Mouse (Mus musculus) liver, embryonic 14.5 days (tissue): Measurements from ENCODE around the gene Cntf. TPM values are rescaled to one million over a fixed set of nuclear protein-coding genes. Genes with fewer than 3 reads are reported as not detected.

Source experiments
- ATAC-seq: fragments of 200-750 bp; cut with Nextera tagmentation; 2 replicates; pipeline ENCODE4 v1.8.0; 2017; ENCODE audit warnings: moderate number of reproducible peaks, mild to moderate bottlenecking, moderate library complexity; ENCODE audit not compliant: insufficient read depth
- DNase-seq, 3 experiments: peaks; one replicate each; pipeline ENCODE4 v3.0.0-alpha.2; 2012 to 2013; ENCODE audit warnings: low read depth in 3 of 3, low spot score in 3 of 3
- H3K27ac ChIP-seq: fragments of 300-500 bp; sonication (generic); 2 replicates; pipeline ENCODE4 v1.5.1; 2014; ENCODE audit warnings: moderate library complexity, mild to moderate bottlenecking, control low read depth, inconsistent platforms
- H3K27me3 ChIP-seq: fragments of 300-500 bp; sonication (generic); 2 replicates; pipeline ENCODE4 v1.6.1; 2014; ENCODE audit warnings: mild to moderate bottlenecking, low read length, moderate library complexity; ENCODE audit not compliant: control insufficient read depth, insufficient read depth
- H3K36me3 ChIP-seq: fragments of 300-500 bp; sonication (generic); replicated peaks from 2 replicates; pipeline ENCODE4 v1.6.1; 2014; ENCODE audit warnings: low read depth; ENCODE audit not compliant: control insufficient read depth, insufficient read depth
- H3K4me1 ChIP-seq, 2 experiments: fragments of 200-500 bp in 1 of 2; fragments of 300-500 bp in 1 of 2; sonication (generic) in 1 of 2; replicated peaks; 2 replicates each; pipeline ENCODE4 v1.6.1; 2012 to 2014; ENCODE audit warnings: antibody characterized with exemption in 1 of 2, inconsistent platforms in 1 of 2, low read length in 1 of 2; ENCODE audit not compliant: control insufficient read depth in 2 of 2, insufficient read depth in 2 of 2
- H3K4me2 ChIP-seq: fragments of 300-500 bp; sonication (generic); 2 replicates; pipeline ENCODE4 v1.6.1; 2014; ENCODE audit warnings: low read depth, mild to moderate bottlenecking, control low read depth, moderate library complexity
- H3K4me3 ChIP-seq, 2 experiments: fragments of 200-500 bp in 1 of 2; fragments of 300-500 bp in 1 of 2; sonication (generic) in 1 of 2; 2 replicates each; pipeline ENCODE4 v1.5.1; 2012 to 2014; ENCODE audit warnings: low read depth in 2 of 2, low read length in 2 of 2, mild to moderate bottlenecking in 2 of 2, control low read depth in 1 of 2, inconsistent platforms in 1 of 2, moderate library complexity in 1 of 2; ENCODE audit not compliant: insufficient read depth in 1 of 2
- H3K9ac ChIP-seq: fragments of 300-500 bp; sonication (generic); replicated peaks from 2 replicates; pipeline ENCODE4 v1.6.1; 2014; ENCODE audit warnings: mild to moderate bottlenecking, control low read depth, moderate library complexity
- H3K9me3 ChIP-seq: fragments of 300-500 bp; sonication (generic); 2 replicates; pipeline ENCODE4 v1.6.1; 2016; ENCODE audit warnings: low read length, mixed read lengths; ENCODE audit not compliant: control insufficient read depth
- CTCF ChIP-seq: IDR thresholded peaks from 2 replicates; pipeline ENCODE4 v1.5.1; 2016; ENCODE audit warnings: antibody characterized with exemption, low read depth, control low read depth
- EP300 ChIP-seq: IDR thresholded peaks from 2 replicates; pipeline ENCODE4 v1.6.1; 2016; ENCODE audit warnings: antibody characterized with exemption, low read depth
- WGBS: fragments of 180-500 bp; shearing (Covaris S2); extraction: QIAGEN DNeasy Blood & Tissue Kit; methylation state at CpG from one replicate; pipeline ENCODE4 v1.1.7; 2014; ENCODE audit not compliant: insufficient replicate concordance; 5-methylcytosine and 5-hydroxymethylcytosine counted together
- polyA plus RNA-seq, 2 experiments: library from polyadenylated mRNA; depleted of rRNA in 1 of 2; stranded (reverse) in 1 of 2; unstranded in 1 of 2; fragments of >200 nt; fragmentation: Nextera tagmentation in 1 of 2; extraction: Ambion mirVana in 1 of 2; gene quantifications; 2 replicates each; pipeline versions ENCODE4 v1.2.1 to v1.2.3; 2012 to 2014

The Cntf gene
- polyA plus RNA-seq, 2 experiments, result 0.72 to 1.8 TPM

GRCm38 (mm10) chr19:12794056-12795044, 28.9 kb upstream of the Cntf start:
- TF ChIP-seq CTCF (peak; percentile 86), EP300 (peak; percentile 16; the same call in 1 of the 2 replicates)

DNA sequence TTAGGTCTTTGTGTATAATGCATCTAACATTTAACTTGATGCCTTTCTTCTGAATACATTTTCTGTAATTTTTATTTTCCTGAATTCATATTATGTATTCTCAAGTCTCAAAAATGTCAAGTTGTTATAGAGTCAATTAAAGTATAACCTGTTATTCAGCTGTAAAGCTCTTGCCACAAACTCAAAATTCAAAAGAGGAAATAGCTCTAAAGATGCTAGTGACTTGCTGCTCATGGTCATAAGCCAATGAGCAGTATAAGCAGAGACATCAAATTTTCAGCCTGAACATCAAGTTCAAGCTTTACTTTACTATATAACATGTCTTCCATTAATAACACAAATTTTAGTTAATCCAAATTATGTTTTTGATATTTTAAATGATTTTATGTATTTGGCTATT, 26.9 kb upstream of the Cntf start:
- Histone ChIP-seq H3K4me2 (no peak overlapping the region), H3K36me3 (no peaks in the 10 kb centered on the region; the same call in 1 of the 2 replicates), H3K4me1 (peaks cover 2 to 4% of the 10 kb centered on the region in 2 experiments), H3K4me3 (no peak overlapping the region), H3K9ac (no peak overlapping the region), H3K9me3 (no peaks in the 10 kb centered on the region), H3K27me3 (no peaks in the 10 kb centered on the region), H3K27ac (no peak overlapping the region)
- TF ChIP-seq CTCF (no peak), EP300 (no peak)
- ATAC-seq (no peak), DNase-seq (no peak)

More at GRCm38 (mm10) chr19:12794056-12795044, 28.9 kb upstream of the Cntf start:
- no peaks in the 10 kb centered on the region for H3K27me3 ChIP-seq
- peak overlapping the region; percentile 79 for H3K4me2 ChIP-seq
- ATAC-seq, result peak; percentile 60
- no peaks in the 10 kb centered on the region for H3K9me3 ChIP-seq
- H3K9ac ChIP-seq, result peak overlapping the region; percentile 84
- H3K36me3 ChIP-seq, result no peaks in the 10 kb centered on the region
- peak overlapping the region; percentile 82 to 93 for H3K4me3 ChIP-seq
- peak; percentile 73 to 80 (median 75) for DNase-seq
- under 1% methylated on average over 30 of the region's 39 CpGs for WGBS
- H3K4me1 ChIP-seq, result peaks cover 3 to 4% of the 10 kb centered on the region in 2 experiments
- H3K27ac ChIP-seq, result peak overlapping the region; percentile 84

GRCm38 (mm10) chr19:12787721-12788120, 22.3 kb upstream of the Cntf start:
- no peak for DNase-seq

GRCm38 (mm10) chr19:12786803-12787395, 21.5 kb upstream of the Cntf start:
- TF ChIP-seq CTCF (no peak), EP300 (no peak)
- ATAC-seq (no peak), DNase-seq (no peak)
- Histone ChIP-seq H3K9ac (no peak overlapping the region), H3K4me2 (no peak overlapping the region), H3K36me3 (no peaks in the 10 kb centered on the region; the same call in 1 of the 2 replicates), H3K4me1 (peaks cover 0 to 2% of the 10 kb centered on the region in 2 experiments; a peak in 3 of 4 replicates), H3K27ac (no peak overlapping the region), H3K27me3 (no peaks in the 10 kb centered on the region), H3K4me3 (no peak overlapping the region), H3K9me3 (no peaks in the 10 kb centered on the region)
- WGBS, result 89% methylated on average over 2 of the region's 2 CpGs

More at GRCm38 (mm10) chr19:12787721-12788120, 22.3 kb upstream of the Cntf start:
- H3K4me2 ChIP-seq, result no peak overlapping the region
- WGBS, result 86% methylated on average over 4 of the region's 4 CpGs
- no peak overlapping the region for H3K4me3 ChIP-seq
- H3K36me3 ChIP-seq, result no peaks in the 10 kb centered on the region; the same call in 1 of the 2 replicates
- no peak overlapping the region for H3K27ac ChIP-seq
- no peak overlapping the region for H3K9ac ChIP-seq
- TF ChIP-seq EP300, result no peak
- TF ChIP-seq CTCF, result no peak
- H3K27me3 ChIP-seq, result no peaks in the 10 kb centered on the region
- H3K4me1 ChIP-seq, result peaks cover 0 to 2% of the 10 kb centered on the region in 2 experiments; a peak in 3 of 4 replicates
- H3K9me3 ChIP-seq, result no peaks in the 10 kb centered on the region
- ATAC-seq, result no peak

DNA sequence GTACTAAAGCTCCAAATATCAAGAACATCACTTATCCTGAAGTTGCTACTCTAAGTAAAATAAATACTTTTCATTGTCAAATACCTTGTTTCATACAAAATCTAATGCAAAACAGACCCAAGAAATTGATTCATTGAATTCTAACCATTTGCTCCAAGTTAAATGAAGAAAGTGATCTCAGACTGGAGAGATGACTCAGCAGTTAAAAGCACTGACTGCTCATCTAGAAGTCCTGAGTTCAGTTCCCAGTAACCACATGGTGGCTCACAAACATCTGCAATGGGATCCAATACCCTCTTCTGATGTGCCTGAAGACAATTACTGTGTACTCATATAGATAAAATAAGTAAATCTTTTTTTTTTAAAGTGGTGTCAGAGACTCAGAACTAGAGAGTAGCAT, 15.0 kb upstream of the Cntf start:
- TF ChIP-seq CTCF, result no peak
- no peak for TF ChIP-seq EP300
- Histone ChIP-seq H3K4me2 (no peak overlapping the region), H3K9me3 (no peaks in the 10 kb centered on the region), H3K27me3 (no peaks in the 10 kb centered on the region), H3K27ac (no peak overlapping the region), H3K9ac (no peak overlapping the region), H3K4me3 (no peak overlapping the region), H3K4me1 (no peaks in the 10 kb centered on the region; a peak in 1 of 4 replicates), H3K36me3 (peaks cover 20% of the 10 kb centered on the region)
- DNase-seq (no peak), ATAC-seq (no peak)
